Mouse (Mus musculus): Measurements from ENCODE around the gene Gsdma.
"Not testable (repeated sequence)": the region's sequence is repeated elsewhere in the genome, so short reads cannot be mapped to it uniquely, and the experiment has no call there.

The Gsdma gene

DNA sequence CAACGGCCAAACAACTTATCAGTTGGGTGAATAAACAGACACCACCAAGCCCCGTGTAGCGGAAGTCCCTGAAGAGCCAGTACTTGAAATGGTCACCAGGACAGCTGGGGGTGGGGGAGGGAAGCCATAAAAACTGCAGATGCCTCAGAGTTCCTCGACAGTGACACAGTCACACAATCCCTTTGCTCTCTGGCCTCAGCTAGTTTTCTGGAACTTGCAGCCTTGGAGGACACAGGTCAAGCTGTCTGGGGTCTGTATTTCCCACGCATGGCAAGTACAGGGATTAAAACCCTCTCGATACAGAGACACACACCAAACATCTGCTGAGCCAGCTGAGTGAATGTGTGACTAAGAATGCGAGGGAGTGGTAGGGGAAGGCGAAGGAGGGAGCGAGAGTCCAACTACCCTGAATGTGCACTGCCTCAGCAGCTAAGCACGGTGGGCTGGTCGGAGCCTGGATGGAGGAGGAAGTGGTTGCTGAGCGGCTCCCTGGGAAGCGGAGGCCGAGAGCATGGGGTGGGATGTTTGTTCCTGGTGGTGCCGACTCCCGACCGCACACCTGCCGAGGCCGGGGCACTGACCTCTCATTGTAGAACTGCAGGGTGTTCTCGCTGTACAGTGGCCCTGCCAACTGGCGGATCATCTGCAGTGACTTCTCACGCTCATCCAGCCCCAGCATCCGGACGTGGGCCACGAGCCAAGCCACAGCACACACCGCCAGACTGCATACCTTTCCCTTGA lies 45.0 kb downstream of the Gsdma start:
- no peak for DNase-seq (ENCODE audit: low spot score in 2 of 2)

DNA sequence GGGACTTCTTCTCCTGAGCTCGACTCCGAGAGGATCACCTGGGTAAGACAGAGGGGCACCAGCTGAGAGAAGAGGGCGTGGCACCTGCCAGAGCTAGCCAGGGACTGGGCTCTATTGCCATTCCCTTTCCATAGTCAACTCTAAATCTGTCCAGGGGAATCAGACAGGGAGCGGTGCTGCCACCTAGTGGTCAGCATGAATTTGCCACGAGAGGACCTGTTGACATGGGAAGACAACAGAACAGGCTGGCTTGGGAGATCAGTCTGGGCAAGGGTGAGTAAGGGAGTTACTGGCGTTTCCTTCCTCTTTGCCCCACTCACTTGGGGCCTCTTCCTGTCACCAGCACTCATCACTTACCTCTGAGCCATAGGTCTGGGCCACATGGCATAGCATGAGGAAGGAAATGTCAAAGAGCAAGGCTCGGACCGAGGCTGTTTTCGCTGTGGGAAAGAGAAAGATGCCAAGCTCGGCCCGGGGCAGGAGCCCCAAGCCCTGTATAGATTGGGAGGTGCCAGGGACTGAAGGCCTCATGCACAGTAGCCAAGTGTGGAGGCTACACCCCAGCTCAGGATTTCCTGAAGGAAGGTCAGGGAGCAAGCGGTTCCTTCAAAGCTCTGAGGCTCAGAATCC lies 46.4 kb downstream of the Gsdma start:
- DNase-seq (ENCODE audit: low spot score in 2 of 2): peak; percentile 59 to 71

DNA sequence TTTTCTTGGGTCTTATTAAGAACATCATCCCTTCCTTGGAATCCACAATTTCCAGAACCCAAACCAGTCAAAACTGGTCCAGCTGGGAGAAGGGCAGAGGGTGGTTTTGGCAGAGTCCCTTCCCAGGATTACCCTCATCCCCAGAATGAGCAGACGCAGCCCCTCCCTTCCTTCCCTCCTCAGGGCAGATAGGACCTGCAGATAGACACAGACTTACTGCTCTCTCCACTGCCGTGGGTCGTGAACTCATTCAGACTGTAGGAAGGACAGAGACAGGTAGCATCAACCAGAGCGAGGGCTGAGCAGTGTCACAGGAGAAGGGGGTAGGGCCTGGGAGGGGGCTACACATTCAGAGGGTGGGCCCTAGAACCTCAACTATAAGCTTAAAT lies 46.9 kb downstream of the Gsdma start:
- no peak for DNase-seq (ENCODE audit: low spot score in 2 of 2)

DNA sequence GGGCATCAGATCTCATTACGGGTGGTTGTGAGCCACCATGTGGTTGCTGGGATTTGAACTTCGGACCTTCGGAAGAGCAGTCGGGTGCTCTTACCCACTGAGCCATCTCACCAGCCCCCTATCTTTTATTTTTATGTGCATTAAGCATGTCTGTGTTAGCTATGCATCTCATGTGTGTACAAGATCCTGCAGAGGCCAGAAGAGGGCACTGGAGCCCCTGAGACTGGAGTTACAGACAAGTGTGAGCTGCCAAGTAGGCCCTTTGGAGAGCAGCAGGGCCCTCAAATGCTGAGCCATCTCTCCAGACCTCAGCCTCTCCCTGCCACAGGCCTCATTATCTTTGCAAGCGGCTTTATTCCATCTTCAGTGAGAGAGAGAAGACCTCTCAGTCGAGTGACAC lies 47.9 kb downstream of the Gsdma start:
- not testable (repeated sequence) for DNase-seq (ENCODE audit: low spot score in 2 of 2)

DNA sequence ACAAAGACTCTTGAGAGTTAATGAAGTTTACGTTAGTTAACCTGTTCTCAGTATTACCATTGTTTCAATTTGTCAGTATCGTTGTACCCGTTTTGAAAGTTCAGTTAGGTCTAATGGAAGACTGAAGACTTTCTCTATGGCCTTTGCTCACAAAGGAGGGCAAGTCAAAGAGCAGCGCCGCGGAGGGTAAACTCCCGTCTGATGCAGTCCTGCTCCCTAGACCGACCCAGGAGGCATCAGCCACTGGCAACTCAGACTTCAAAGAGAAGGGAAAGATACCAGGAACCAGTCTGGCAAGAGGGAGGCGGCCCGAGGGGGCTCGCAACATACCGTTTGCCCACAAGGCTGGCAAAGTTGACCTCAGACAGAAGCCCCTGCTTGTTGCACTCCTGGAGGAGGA lies 49.6 kb downstream of the Gsdma start:
- DNase-seq (ENCODE audit: low spot score in 2 of 2): no peak

DNA sequence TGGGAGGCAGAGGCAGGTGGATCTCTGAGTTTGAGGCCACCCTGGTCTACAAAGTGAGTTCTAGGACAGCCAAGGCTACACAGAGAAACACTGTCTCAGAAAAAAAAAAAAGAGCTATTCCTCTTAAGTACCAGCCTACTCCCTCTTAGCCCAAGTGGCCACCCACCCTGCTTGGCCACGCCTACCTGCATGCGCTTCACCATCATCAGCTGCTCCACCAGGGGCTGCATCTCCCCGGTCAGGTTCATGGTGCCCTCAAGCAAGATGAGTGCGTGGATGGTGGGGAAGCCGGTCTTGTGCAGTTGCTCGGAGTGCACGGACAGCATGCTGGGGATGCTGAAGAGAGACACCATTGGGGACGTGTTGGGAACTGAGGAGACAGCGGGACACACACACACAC lies 51.8 kb downstream of the Gsdma start:
- DNase-seq (ENCODE audit: low spot score in 2 of 2): no peak

DNA sequence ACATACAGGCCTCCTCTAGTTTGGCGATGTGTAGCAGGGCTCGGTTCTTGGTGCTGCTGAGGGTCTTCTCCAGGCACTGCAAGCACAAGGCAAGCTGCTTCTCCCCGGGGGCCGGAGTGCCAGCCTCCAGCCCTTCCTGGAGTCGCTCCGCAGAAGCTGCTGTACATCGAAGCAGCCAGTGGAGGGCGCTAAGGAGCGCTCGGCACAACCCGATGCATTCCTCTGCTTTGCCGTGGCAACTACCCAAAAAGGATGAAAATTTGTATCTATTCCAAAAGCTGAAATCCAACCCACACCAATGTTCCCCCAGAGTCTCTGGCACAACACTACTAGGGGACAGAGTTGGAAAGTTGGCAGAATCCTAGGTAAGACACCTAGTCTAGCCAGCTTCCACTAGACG lies 53.8 kb downstream of the Gsdma start:
- DNase-seq (ENCODE audit: low spot score in 2 of 2): peak; percentile 64 to 74

DNA sequence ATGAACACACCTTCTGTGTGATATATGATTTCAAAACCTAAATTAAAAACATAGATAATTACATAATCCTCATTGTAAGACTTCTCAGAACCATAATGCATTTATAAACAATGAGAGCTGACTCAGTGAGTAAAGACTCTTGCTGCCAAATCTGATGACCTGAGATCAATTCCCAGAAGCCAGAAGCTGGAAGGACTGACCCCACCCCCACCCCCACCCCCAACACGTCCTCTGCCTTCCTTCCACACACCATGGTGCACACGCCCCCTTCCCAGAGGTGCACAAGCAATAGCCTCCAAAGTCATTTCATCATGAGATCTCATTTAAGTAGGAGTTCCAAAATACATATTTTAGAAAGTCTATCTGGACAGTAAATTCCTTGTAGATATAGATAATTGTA lies 56.6 kb downstream of the Gsdma start:
- DNase-seq (ENCODE audit: low spot score in 2 of 2): no peak

DNA sequence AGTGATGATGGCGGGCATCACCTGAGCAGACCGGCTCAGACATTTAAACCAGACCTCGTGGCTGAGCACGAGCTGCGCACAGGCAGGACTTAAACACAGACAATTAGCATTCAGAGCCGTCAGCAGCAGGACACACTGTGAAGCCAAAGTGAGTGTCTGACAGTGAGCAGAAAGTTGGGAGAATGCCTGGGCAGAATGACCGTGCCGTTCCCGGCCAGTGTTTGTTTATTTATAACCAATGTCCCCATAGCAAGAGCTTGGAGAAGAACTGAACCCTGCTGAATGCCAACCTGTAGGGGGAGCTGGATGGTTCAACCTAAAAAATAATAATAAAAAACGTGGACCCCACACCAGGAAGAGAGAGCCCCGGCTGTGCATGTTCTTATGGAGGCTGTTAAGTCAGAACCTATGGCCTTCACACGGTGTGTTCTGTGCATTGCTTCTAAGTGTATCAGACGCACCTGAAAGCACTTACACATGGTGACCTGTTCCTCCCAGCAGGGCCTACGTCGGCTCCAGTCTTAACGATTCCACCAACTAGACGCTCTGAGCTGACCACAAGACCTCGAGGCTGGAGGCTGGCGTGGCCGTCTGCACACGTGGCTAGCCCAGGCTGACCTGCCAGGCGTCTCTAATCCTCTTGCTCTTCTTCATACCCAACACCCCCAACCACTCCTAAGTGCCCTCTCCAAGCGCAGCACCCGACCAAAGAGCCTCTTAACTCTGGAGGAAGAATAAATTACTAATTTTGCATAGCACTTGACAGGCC lies 57.5 kb downstream of the Gsdma start:
- no peak for DNase-seq (ENCODE audit: low spot score in 2 of 2)

DNA sequence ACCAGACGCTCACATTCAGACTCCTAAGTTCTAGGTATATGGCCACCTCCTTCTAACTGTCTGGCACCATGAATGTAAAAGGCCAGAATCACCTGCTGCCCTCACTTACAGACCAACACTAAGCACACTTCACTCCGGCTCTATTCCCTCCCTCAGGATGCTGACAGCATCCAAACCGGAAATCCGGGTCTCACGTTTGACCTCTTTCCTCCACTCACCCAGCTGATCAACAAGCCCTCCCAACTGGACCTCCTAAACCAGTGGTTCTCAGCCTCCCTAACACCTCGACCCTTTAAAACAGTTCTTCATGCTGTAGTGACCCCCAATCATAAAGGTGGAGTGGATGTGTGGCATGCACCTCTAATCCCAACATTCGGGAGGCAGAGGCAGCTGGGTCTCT lies 58.9 kb downstream of the Gsdma start:
- DNase-seq (ENCODE audit: low spot score in 2 of 2): no peak

DNA sequence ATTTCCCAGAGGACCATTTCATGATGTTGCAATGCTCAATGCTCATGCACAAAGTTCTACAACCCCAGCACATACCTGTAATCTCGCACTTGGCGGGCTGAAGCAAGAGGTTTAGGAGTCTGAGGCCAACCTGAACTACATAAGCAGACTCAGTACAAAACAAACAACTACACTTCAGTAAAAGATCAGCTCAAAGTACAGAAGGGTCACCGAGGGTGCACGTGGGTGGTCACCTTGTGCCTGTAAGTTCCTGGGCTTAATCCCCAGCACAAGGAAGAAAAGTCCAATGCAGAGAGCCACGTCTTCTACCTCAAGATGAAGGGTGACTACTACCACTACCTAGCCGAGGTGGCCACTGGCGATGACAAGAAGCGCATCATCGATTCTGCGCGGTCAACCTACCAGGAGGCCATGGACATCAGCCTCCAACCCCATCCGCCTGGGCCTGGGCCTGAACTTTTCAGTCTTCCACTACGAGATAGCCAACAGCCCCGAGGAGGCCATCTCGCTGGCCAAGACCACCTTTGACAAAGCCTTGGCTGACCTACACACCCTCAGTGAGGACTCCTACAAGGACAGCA lies 61.9 kb downstream of the Gsdma start:
- DNase-seq (ENCODE audit: low spot score in 2 of 2): no peak

Measured in frontal cortex, postnatal 10 days (tissue).